Mouse (Mus musculus) kidney, adult 8-10 months (tissue): ENCODE results near the gene Phtf1.

ENCODE experiments used
- DNase-seq, 2 experiments: peaks; one replicate each; pipeline ENCODE4 v3.0.0; 2022

Gene Phtf1

GRCm38 (mm10) chr3:103967861-103968691 lies at the start of gene Phtf1:
Gene Phtf1, plus strand, starts transcription at chr3:103968110.
- peak; percentile 74 to 84 for DNase-seq

GRCm38 (mm10) chr3:103920094-103920493 lies 47.8 kb upstream of the Phtf1 start:
- no peak for DNase-seq

GRCm38 (mm10) chr3:103925302-103925701 lies 42.6 kb upstream of the Phtf1 start:
- no peak for DNase-seq

GRCm38 (mm10) chr3:103927511-103927910 lies 40.4 kb upstream of the Phtf1 start:
- DNase-seq: no peak

- DNase-seq: no peak
These were observed 22.9 kb upstream of the Phtf1 start for GRCm38 (mm10) chr3:103944794-103945562.

- no peak for DNase-seq
These were observed 19.2 kb upstream of the Phtf1 start for GRCm38 (mm10) chr3:103948666-103949065.

DNA sequence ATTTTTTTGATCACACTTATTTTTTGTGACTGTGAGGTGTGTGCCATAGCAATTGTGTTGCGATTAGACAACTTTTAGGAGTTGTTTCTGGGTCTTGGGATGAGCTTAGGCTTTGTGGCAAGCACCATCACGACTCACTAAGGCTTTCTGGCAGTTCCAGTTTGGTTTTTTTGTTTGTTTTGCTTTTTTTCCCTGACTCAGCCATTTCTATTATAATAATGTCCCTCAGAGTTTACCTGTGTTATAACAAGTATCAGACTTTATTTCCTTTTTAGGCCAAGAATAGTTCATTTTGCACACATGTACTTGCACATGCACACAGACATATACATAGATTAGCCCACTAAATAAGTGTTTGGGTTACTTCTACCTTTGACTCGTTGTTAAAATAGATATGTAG lies 7.3 kb upstream of the Phtf1 start:
- DNase-seq: no peak

DNA sequence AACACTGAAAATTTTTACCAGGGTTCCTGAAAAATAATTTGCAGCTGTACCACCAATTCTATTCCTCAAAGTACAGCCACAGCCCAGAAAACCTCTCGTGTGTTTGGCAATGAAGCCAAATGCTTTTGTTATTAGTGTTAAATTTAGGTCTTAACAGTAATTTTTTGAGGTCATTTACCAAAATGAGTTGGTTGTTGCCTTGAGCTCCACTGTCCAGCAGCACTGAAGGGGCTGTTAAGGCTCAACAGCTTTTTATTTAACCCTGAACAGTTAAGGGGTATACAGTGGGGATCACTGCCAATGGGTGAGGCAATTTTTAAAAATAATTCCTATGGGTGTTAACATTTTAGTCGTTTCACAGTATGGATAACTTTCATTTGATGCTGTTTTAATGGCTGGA lies 679 bp upstream of the Phtf1 start:
- no peak for DNase-seq

- DNase-seq: no peak
These were observed 791 bp downstream of the Phtf1 start for GRCm38 (mm10) chr3:103968701-103969100.

DNA sequence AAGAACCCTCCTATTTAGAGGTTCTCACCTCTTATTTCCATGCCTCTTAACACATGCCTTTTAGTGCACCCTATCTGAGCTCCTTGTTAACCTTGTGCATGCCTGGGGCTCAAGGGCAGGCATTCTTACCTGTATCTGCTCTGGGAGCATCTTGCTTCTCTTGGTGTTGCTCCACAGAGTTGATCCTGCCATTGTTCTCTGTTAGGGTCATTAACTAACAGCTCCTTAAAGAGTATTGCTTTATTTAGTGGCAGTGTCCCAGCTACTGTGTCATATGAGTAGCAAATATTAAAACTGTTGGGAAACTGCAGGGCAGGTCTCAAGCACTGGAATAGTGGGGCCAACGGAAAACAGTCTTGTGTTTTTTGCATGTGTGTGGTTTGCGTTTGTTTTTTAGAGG lies 3.2 kb downstream of the Phtf1 start:
- no peak for DNase-seq

DNA sequence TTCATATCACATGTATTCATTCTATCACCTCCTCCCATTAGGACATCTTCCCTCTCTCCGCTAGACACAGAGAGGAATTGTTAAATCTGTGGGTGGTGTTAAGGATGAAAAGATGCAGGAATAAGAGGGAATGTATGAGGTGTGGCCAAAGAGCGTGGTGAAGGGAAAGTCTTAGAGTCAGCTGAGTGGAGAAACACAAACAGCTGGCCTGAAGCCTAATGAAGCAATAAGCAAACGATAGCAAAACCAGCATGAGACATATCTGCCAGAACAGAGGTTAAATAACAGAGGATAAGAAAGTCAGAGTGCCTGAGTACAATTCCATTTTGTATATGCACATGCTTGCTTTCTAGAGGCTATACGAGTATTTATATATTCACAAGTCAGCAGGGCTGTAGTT lies 16.6 kb downstream of the Phtf1 start:
- no peak for DNase-seq

DNA sequence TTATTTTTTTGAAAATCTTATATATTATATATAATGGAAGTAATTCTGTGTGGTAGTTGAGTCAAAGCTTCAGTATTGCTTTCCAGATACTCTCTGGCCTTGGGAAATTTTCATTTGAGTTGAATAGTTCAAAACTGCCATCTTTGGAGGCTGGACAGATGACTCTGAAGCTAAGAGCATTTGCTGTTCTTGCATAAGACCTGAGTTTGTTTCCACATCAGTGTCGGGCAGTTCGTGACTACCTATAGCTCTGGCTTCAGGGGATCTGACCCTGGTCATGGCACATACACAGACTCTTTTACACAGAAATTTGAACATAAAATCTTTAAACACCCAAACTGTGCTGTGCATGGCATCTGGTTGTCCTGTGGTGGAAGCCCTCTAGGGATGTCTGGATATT lies 17.3 kb downstream of the Phtf1 start:
- DNase-seq: no peak

- no peak for DNase-seq
These were observed 20.0 kb downstream of the Phtf1 start for GRCm38 (mm10) chr3:103987831-103988432.

- DNase-seq: no peak
These were observed 21.4 kb downstream of the Phtf1 start for GRCm38 (mm10) chr3:103989352-103989751.

DNA sequence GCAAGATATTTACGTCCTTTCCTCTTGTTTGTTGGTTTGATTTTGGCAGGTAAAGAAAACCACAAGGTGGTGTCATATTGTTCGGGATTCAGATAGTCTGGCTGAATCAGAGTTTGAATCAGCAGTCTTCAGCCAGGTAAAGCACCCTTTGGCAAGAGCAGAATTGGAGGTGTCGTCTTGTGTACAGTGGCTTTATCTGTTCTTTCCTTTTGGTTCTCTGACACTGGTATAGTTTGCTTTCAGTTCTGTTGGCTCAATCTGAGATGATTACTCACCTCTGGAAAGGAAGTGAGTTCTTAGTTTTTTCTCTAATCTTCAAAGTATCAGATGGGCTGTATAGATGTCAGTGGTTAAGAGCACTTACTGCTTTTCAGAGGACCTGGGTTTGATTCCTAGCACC lies 23.4 kb downstream of the Phtf1 start:
- DNase-seq: no peak

GRCm38 (mm10) chr3:103998724-103999123 lies 30.8 kb downstream of the Phtf1 start:
- DNase-seq: no peak

DNA sequence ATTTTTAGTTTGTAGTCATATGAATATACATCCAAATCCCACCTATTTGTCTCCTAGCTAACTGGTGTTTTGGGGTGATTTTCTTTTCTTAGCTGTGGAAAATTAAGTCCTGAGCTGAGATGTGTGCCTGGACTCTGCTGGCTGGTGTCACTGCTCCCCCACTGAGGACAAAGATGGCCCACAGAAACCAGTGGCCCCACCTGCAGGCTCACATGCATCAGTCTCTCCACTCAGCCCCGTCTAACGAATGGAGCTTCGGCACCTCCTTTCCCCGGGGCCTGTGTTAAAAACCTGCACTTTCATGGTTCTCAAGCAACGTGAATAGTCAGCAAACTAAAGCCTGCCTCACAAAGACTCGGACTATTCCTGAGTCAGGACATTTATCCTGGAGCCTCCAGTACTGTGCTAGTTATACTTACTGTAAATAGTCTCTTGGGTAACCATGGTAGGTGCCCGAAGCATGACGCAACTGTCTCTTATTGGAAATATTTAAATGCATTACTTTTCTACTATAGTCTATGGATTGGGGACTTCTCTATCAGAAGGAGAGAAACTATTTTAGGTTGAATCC lies 39.1 kb downstream of the Phtf1 start:
- no peak for DNase-seq

GRCm38 (mm10) chr3:104007479-104007878 lies 39.6 kb downstream of the Phtf1 start:
- DNase-seq: peak in 1 of 2 experiments; percentile 20

GRCm38 (mm10) chr3:104009924-104010662 lies 42.2 kb downstream of the Phtf1 start:
- DNase-seq: no peak

GRCm38 (mm10) chr3:104011972-104012371 lies 44.1 kb downstream of the Phtf1 start:
- DNase-seq: no peak

DNA sequence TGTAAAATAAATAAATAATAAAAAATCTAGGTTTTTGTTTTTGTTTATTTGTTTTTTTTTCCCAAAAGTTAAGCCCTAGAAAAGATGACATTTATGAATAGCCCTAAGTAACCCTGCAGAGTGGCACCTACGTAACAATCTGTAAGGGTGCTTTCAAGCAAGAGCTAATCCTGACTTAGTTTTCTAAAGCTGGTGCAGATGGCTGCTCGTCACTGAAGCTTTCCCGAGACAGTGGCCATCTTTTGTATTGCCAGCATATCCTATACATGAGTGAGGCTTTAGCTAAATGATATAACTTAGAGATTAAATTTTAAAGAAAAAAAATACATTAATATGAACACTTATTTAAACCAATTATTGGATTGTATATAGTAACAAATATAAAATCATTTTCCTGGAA lies 50.0 kb downstream of the Phtf1 start:
- DNase-seq: no peak

DNA sequence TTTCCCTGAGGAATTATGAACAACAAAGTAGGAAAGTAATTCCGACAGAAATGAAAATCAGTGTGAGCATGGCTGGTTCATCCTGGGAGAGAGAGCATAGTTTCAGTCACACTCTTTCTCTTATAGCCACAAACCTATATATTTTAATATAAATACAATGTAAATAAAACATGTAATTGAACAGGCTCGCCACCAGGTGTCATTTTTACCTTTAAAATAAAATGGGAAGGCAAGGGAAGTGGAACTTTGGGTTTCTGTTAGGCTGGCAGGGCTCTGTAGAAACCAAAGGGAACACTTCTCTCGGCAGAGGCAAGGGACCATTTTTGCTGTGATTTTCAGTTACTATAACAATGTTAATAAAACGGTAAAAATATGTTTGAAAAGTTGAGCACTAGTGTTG lies 51.5 kb downstream of the Phtf1 start:
- no peak for DNase-seq

GRCm38 (mm10) chr3:104020101-104020500 lies 52.2 kb downstream of the Phtf1 start:
- no peak for DNase-seq
